Mouse (Mus musculus) hindlimb bud, embryonic 11.5 days (tissue): Measurements from ENCODE around the gene Pomt2.
A peak's percentile ranks its signal among the peaks of the same experiment; 100 is the strongest.
"Not testable (repeated sequence)": the region's sequence is repeated elsewhere in the genome, so short reads cannot be mapped to it uniquely, and the experiment has no call there.

Experiments used
- DNase-seq: peaks from one replicate; pipeline ENCODE4 v3.0.0-alpha.2; 2012; ENCODE audit warnings: low read depth, low spot score; ENCODE audit errors: extremely low spot score

The Pomt2 gene

DNA sequence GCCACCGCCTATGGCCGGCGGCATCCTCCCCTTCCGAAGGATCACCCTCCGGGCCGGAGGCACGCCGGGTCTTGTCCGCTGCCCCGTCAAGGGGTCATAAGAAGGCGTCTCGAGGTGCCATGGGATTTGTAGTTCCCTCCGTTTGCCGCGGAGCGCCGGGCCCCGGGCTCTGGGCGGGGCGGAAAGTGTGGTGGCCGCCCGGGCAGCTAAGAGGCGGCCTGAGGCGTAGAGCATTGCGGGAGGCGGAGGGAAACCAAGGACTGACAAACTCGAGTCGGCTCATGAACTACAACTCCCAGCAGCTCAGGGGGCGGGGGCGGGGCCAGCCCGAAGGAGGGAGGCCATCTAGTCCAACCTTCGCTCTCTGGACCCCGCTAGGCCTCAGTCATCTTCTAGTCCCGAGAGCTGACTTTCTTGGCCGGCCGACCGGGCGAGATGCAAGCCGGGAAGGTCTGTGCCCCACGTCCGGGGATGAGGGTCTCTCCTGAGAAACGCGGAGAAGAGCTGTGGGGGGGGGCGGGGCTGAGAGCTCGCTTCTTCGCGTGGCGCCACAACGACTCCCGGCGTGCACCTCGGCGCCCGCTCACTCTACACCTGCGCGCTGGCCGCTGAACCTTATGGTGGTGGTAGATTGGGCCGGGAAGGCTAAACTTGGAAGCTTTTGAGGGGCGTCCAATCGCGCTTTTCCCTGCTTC is at the start of gene Pomt2:
TSS of gene Pomt2 (minus strand) at position 574 of the 695 bp plus-strand sequence.
- DNase-seq, result peak; percentile 63

DNA sequence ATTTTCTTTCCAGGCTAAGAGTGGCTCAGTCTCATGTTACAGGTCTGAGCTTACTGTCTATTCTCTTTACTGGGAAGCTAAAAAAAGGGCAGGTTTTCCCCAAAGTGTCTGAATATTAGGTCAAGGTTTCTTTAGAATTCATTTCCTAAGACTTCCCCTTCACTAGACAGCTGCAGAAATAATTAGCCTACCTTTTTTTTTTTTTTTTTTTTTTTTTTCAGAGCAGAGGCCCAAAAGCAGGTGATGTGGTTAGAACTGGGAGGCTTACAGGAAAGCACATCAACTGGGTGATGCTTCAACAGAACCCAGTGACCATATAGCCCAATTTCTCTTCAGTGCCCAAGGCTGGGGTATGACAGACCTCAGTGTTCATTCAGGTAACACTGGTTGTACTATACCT is 48.5 kb upstream of the Pomt2 start:
- no peak for DNase-seq

DNA sequence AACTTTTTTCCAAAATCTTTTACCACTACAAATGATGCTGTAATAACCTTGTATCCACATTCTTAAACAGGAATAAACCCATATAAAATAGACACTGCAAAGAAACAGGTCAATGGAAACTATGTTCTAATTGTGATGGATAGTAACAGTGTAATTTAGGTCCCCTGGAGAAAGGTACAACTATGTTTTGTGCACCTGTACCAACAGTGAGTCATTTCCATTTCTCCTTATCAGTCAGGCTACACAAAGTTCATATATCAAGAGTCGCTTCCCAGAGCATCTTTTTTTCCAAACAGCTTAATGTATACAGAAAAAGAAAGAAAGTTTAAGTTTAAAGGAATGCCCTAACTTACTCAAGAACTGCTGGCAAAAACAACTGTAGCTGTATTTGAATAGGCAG is 47.3 kb upstream of the Pomt2 start:
- DNase-seq, result no peak

DNA sequence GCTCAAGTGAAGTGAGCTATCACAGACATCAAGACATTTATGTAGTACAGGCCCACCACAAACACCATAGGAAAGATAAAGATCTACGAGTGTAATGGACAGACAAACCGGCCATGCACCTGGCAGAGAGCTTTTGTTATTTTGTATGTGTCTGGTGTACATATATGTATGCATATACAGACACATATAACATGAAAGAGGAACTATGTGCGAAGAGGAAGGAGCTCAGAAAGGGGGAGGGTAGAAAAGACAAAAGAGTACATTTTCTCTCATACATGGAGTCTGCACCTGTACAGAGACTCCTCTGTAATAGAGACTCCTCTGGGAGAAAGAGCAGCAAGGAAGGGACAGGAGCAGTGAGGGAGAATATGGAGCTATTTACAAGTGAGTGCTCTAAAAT is 45.2 kb upstream of the Pomt2 start:
- DNase-seq, result no peak

DNA sequence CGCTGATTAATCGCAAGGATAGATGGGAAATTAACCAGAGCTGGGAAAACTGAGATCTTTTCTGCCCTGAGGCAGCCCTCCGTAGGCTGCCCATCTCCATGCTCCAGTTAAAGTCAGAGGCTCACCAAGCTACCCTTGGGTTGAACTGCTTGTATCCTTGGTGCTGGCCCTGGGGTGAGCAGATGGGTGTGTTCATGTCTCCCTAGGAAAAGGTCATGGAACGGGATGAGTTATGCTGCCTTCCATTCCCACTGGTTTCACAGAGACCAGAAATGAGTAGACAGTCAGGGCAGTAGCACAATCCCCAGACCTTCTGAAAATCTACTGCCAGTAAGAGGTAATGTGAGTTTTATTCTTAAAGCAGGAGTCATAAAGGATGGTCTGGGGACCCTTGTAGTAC is 29.9 kb upstream of the Pomt2 start:
- no peak for DNase-seq

DNA sequence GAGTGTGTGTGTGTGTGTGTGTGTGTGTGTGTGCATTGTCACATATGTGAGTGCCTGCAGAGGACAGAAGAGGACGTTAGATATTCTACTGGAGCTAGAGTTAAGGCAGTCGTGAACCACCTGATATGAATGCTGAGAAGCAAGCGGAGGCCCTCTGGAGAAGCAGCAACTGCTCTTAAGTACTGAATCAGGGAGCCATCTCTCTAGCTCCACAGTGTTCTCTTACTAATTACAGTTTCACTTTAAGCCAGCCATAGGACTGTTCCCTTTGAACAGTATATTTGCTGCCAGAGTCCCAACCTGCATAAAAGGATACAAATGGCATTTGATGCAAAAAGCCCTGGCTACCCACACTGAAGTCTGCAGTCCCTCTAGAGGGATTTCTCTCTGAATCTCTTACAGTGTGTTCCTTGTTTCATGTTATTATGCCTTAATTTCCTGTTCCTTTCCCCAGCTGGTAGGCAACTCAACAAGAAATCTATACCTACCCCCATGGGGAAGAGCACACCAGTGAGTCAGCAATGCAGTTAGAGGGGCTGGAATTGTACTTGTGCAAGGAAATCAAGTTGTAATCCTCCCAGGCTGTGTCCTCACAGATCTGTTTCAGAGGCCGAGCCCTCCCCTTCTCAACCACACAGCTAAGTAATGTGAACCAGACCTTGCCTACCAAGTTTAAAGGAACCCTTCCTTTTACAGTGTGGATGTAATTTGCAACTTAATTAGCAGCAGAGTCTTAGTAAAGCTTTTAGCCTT is 27.6 kb upstream of the Pomt2 start:
- DNase-seq, result no peak

DNA sequence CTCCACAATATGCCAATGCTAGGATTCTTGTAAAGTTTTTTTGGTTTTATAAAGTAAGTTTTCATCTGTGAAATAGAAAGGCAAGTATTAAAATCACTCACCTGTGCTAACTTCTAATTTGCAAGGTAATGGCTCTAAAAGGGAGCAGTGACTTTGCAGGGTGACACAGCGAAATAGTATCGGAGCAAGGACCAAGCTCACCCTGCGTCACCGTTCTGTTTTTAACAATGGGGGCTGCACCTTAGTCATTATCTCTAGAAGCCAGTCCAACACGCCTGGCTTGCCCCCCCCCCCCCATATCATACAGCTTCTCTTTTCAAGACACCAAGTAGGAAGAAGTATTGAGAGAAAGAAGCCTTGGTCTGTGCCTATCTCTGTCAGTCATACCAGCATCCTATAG is 13.0 kb upstream of the Pomt2 start:
- DNase-seq, result no peak

DNA sequence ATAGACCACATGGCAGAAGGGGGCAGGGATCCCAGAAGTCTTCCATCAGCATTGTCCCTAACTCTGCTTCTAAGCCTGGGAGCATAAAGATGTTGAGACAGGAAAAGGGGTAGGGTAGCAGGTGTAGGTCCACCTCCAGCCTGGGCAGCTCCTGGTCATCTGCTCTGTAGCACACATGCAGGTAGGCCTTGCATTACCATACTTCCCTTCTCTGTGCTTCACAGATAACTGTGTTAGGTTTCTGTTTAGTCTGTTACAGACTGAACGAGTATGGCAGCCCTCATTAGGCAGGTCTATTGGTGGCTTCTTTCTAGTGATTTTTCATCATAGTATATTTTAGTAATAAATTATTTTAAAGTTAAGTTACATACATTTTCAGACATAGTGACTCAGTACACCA is 12.5 kb upstream of the Pomt2 start:
- DNase-seq, result no peak

DNA sequence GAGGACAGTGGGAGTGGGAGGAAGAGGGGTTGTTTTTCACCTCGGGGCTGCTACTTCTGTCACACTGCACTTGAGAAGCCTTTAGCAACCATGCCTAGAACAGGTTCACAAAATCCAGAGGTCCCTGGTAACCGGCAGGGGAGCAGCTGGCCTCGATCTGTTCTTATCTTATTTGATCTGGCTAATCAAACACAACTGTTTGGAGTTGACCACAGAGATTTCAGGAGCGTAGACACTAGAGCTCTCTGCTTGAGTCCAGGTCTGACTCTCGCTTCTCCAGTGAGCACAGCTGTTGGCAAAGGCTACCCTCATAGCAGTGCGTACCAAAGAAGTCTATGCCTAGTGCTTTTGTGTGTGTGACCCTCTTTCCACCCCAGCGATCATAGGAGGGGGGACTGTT is 10.3 kb upstream of the Pomt2 start:
- no peak for DNase-seq

DNA sequence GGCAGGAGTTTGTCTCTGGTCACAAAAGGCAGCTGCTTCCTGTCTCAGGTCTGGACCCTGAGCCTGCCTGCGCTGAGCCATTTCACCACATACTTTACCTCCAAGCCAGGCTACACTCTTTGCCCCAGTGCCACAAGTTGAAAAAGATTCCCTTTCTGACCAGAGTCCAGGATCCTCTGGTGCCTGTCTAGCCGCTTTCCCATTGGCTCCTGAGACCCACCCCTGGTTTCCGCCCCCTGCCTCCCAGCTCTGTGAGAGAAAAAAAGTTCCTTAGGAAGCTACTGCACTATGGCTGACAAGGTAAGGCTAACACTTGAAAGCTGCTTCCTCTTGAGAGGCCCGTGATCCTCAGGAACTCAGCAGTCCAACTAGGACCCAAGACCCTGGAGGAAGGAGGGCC is 9.6 kb upstream of the Pomt2 start:
- no peak for DNase-seq

DNA sequence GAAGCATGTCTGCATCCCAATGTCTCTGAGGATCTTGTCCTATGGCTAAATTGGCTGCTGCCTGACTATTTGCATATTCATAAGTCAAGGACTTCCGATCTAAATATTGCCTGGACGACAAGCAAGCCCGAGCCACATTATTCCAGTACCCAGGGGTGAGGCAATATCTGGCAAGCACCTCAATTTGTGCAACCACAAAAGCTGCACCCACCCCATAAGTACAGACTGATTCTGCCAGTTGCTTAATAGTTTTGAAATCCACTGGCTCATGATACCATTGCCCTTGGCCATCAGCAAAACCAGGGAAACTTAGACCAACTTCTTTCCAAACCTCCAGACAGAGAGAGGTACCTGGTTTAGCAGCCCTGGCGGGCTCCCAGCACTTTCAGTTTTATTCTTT is 6.7 kb upstream of the Pomt2 start:
- not testable (repeated sequence) for DNase-seq

DNA sequence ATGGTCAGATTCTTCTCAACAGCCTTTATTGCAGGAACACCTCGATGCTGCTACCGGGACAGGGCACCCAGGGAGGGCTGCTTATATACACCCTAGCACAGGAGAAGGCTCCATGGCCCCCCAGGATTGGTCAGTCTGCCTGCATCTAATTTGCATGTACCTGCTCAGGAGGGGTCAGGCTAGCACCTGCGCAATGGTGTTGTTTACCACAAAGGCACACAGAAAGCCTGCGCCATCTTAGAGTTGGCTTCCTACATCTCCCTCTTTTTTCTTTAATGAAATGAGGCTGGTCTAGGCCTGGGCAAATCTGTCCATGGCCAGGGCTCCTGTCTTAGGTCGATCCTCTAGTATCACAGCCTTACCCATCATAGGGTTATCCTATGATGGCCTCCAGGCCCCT is 1.7 kb upstream of the Pomt2 start:
- no peak for DNase-seq

DNA sequence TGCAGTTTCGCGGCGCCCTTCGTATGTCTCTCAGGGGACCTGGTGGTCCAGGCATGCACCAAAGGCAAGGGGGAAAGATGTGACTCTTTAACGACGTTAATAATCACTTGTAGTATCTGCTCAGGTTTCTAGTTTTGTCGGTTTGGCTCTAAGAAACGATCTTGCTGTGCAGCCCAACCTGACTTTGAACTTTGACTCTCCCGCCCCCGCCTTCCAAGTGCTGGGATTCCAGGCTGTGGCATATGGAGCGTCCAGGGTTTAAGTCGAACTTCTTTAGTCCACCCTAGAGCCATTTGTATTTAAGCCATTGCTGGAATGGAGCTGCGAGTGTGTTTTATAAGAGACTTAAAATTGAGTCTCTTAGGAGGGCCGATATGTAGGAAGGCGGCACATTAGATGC is 368 bp upstream of the Pomt2 start:
- no peak for DNase-seq

DNA sequence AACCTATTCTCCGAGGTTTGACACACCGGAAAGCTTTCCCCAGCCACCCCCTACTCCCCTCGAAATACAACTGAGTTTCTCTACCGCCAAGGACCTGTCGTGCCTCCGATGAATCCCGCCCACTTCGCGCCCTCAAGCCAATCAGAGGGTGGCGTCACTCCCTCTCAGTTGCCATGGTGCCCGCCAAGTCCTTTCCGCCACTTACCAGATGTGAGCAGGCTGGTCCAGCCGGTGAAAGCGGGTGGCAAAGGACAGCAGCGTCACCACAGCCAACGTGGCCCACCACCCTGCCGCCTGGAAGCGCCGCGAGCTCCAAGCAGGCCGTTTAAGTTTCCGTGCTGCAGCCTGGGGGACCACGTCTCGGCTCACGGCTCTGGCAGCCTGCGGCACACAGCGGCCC is 802 bp downstream of the Pomt2 start, which contains the start of gene Gstz1:
TSS of gene Gstz1 (plus strand) at position 200 of the 400 bp plus-strand sequence.
- DNase-seq, result peak; percentile 44

DNA sequence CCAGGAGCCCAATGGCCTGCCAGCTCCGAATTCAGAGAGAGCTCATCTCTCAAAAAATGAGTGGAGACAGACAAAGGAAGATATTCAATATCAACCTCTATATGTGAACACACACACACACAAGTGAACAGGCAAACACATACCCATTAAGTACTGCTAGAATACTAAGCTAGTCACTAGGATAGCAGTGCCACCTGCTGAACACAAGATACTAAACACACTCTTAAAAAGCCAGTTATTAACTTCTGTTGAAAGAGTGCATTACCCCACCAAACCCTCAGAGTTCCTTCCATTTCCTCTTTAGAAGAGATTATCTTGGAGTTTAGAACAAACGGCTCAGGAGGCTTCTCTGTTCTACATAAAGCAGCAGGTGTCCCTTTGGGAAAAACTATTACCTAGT is 5.6 kb downstream of the Pomt2 start:
- no peak for DNase-seq

DNA sequence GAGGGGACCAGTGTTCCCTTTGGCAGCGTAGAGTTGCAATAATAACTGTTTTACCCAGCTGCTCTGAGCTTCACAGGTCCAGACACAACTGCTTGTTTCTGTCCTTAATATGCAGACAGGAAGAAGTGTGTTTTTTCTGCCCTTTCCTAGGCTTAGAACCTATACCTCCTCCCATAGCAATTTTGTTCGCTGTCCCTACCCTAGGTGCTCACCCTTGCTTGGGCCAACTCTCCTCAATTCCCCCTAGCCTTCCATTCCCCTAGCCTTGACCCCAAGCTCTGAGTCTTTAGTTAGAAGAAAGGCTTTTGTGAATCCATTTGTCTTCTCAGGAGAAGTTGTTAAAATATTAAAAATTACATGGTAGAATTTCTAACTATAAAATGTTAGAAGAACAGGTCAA is 9.0 kb downstream of the Pomt2 start:
- DNase-seq, result no peak

DNA sequence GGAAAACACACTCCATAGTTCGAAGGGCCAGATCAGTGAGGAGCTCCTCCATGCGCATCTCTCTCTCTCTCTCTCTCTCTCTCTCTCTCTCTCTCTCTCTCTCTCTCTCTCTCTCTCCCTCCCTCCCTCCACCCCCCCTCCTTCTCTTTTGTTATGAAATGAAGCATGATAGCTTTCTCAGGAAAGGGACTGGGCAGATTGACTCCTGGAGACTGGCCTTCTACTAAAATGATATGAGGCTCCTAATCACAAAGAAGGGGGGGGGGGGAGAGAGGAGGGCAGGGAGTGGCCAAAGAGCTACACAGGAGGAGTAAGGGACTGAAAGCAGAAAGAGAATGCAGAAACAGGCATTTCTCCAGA is 9.4 kb downstream of the Pomt2 start:
- no peak for DNase-seq

DNA sequence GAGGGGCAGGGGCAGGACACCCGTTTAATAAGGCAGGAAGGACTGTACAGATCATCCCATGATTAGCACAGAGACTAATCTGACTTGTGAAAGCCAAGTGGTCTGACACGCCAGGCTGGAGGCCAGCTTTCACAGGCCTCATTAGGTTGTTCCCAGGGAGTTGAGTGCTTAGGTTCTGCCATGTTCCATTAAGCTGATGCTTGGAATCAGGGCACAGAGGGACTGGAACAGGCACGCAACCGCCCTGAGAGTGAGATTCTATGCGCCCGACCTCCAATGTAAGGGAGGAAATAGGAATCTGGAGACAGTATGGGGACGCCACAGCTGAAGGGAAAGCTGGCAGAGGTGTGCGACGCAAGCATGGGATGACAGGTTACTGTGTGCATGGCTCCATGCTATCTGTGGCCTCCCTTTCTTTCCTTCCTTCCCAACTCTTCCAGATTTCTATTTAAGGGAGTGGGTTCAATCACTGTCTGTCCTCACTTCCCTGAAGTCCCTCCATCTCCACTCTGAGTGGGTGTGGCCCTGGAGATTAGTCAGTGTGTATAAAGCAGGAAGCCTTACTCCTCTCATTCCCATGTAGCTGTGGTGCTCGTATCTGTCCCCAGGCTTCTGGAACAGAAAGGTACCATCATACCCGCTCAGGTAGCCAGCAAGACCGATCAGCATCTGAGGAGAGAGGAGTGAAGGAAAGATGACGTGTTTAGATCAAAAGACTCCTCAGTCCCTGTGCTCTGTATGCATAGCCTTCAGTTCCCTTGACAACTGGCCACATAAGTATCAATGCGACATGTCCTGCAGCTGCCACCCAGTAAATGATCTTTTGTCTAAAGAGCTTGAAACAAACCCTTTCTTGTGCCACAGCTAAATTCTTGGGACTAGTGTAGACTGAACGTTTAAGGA is 10.1 kb downstream of the Pomt2 start:
- no peak for DNase-seq

DNA sequence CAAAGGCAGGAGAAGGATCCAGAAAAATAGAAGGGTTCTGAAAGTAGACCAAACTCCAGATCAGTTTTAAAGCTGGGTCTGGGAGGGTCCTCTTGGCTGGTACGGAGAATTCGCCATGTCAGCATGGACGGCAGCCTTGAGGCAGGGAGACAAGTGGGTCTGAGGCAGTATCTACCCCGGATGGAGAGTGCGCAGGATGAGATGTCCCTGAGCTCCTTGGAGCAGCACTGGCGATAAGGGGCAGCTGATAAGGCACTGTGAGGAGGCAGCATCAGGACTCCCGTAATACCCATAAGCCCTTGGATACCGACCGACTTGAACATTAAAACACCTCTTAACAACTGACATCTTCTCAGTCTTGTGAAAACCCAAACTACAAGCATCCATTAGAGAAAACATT is 15.0 kb downstream of the Pomt2 start:
- DNase-seq, result no peak

DNA sequence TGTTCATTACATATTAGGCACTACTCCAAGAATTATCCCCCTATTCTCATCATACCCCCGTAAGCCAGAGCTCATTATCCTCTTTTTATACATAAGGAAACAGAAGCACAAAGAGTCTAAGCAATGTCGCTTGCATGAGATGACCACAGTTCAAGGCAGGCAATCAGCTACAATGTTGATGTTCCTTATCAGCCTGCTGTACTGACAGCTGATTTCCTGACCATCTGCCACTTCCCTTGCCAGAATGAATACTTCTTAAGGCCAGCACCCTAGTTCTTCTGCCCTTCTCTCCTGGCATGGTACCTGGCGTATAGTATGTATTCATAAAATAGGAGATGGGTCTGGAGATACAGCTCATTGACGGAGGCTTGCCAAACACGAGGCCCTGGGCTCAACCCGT is 15.6 kb downstream of the Pomt2 start:
- no peak for DNase-seq

DNA sequence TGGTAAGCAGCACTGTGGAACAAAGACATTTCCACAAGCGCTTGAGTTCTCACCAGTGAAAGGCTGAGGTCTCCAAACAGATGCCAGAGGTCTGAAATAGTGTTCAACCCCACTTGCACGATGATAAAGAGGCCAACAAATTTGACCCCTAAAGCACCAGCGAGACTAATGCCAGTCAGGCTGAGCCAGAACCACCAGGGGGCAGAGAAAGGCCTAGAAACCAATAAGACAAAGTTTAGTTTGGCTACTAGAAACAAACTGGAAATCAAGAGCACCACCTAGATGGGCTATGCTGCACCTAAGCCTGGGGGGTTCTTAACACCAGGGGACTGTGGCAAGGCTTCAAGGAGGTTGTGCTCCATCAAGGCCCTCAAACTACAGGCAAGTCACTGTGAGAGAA is 16.1 kb downstream of the Pomt2 start:
- DNase-seq, result no peak

DNA sequence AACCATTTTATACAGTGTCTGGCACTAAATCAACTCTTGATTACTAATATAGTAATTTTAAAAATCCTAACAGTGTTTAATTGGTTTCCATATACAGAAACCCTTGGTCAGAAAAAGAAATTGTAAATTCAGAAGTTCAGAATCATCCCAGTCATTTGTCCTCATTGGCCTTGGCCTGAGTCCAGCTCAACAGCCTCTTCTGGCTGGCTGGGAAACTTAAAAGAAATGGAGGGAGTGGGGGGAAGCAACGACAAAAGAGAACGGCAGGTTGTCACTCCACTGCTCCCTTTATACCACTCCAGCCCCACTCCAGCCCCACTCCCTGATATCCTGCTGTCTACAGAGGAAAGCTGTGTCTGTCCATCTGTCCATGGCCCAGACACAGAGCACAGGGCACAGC is 16.6 kb downstream of the Pomt2 start:
- no peak for DNase-seq
